Mouse (Mus musculus): Measurements from ENCODE around the gene Mmp23.
"Not testable (repeated sequence)": the region's sequence is repeated elsewhere in the genome, so short reads cannot be mapped to it uniquely, and the experiment has no call there.

Mmp23 gene

DNA sequence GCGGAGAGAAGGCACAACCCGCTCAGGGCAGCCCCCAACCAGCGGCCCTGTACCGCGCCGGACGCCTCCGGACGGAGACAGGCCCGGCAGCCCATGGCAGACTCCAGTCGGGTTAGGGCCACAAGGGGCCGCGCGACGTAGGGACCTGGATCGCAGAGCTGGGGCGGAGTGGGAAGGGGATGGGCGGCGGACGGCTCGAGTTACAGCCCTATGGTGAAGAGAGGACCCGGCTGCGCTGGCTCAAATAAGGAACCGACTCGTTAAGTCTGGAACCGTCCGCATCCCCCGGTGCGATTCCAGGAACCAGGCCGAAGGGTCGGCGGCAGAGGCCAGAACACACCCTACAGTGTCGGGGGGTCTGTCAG is at the start of gene Mmp23:
Gene Mmp23, minus strand, starts transcription at position 299 of the 365 bp plus-strand sequence.
- DNase-seq = peak; percentile 52

DNA sequence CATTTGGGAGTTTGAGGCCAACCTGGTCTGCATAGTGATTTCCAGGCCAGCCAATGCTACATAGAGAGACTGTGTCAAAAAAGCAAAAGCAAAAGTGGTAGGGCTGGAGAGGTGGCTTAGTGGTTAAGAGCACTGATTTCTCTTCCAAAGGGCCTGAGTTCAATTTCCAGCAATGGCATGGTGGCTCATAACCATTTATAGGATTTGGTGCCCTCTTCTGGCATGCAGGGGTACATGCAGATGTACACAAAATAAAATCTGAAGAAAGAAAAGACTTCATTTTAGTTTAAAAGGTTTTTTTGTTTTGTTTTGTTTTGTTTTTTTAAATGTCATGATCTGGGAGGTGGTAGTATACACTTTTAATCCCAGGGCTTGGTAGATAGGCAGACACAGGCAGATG is 47.2 kb upstream of the Mmp23 start:
- peak; percentile 58 for DNase-seq

DNA sequence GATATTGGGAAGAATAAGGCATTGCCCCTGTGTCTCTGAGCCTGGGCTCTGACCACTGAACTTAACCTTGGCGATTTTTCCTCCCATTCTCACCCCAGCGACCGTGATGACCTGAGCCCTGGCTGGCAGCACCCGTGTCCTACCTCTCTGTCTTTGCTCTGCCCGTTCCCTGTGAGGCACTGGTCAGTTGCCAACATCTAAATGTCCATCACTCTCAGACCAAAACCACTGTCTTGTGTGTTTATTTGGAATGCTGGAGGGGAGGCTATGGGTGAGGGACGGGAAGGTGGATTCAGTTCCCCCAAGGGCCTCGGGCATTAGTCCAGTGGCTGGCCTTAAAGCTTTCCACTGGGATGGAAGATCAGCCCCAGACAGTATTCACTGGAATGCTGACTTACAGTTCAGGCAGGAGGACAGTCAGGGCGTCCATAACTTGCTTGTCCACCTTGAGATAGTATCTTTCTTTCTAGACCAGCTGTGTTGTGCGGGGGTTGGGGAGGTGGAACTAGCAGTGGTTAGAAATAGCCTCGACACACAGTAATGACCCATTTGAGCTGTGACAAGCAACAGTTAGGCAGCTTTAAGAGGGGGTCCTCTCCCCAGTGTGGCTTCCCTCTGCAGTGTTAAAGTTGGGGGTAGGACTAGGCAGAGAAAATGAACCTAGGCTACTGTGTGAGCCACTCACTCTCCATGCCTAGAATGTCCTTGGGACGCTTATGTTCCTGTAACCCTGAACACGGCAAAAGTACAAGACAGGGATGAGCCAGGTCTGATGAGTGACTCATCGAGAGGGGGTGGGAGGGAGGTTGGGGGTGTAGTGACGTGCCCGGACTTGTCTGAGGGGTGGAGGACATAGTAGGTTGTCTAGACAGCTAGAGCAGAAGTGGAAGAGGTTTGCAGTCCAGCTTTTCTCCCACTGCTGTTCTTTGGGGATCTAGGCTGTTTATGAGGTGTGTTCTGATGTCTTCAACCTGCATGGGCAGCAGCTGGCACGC is 43.4 kb upstream of the Mmp23 start:
- DNase-seq = no peak

DNA sequence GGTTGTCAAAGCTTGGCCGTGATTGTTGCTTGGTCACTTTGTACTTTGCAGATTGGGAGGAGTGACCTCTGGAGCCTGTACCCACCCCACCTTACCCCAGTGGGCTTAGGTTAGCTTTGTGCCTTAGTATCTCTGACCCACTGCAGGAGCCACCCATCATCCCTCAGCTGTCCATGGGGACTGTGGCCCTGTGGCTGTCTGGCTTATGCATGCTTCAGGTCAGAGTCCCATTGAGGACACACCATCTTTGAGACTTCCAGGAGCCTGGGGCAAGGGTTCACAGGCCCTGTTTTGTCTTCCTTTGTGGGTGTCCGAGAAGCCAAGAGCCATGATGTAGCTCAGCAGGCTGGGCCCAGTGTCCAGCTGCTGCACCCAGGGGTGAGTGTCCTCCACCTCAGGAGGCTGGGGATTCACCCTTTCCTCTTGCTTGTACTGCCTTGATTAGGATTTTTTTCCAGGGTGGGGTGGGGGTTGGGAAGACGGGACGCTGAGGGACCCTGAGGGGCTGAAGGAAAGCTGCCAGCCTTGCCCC is 42.4 kb upstream of the Mmp23 start:
- no peak for DNase-seq

DNA sequence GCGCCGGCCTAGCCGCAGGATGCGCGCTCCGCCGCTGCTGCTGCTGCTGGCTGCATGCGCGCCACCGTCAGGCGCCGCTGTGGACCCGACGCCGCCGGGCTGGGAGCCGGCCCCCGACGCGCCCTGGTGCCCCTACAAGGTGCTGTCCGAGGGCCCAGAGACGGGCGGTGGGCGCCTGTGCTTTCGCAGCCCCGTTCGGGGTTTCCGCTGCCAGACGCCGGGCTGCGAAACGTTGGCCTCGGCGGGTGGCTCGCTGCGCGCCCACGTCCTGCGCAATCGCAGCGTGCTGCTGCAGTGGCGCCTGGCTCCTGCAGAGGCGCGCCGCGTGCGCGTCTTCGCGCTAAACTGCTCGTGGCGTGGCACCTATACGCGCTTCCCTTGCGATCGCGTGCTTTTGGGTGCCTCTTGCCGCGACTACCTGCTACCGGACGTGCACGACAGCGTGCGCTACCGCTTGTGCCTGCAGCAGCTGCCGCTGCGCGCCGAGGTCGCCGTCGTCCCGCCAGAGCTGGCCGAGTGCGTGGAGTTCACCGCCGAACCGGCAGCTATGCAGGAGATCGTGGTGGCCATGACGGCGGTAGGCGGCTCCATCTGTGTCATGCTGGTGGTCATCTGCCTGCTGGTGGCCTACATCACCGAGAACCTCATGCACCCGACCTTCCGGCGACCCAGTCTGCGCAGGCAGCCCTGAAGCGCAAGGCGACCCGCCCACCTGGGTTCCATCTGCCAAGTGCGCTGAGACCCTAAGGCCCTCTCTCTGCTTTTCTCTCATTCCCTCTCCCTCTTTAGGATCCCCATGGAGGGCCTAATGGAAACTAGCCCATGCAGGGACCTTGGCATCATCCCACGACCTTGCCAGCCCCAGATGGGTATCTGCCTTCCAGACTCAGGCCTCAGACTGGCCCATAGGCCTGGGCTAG is 41.6 kb upstream of the Mmp23 start:
- peak; percentile 85 for DNase-seq

DNA sequence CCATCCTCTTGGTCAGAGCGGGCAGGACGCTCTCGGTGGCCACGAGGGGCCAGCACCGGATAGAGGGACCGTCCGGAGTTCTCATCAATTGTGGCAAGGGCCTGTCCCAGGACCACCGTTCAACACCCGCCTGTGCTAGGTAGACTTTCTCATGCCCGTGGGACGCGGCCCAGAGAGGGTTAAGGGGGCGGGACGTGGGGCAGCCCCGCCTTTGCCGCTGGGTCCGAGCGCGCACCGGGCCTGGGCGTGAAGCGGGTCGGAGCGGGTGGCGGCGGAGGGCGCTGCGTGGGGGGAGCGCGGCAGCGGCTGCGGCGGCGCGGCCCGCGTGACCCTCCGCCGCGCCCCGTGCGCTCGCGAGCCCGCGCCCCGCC is 40.9 kb upstream of the Mmp23 start, which contains the start of gene Fndc10:
Gene Fndc10, plus strand, starts transcription at position 232 of the 371 bp plus-strand sequence.
- peak; percentile 77 for DNase-seq

DNA sequence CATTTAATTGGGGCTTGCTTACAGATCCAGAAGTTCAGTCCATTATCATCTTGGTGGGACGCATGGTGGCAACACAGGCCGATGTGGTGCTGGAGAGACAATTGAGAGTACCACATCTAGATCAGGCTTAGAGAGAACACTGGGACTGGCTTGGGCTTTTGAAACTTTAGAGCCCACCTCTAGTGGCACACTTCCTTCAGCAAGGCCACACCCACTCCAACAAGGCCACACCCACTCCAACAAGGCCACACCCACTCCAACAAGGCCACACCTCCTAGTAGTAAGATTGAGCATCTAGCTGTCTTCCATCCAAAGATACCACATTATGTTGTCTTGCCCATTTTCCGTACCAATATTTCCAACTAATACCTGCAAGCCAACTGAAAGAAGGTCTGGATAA is 39.2 kb upstream of the Mmp23 start:
- no peak for DNase-seq

DNA sequence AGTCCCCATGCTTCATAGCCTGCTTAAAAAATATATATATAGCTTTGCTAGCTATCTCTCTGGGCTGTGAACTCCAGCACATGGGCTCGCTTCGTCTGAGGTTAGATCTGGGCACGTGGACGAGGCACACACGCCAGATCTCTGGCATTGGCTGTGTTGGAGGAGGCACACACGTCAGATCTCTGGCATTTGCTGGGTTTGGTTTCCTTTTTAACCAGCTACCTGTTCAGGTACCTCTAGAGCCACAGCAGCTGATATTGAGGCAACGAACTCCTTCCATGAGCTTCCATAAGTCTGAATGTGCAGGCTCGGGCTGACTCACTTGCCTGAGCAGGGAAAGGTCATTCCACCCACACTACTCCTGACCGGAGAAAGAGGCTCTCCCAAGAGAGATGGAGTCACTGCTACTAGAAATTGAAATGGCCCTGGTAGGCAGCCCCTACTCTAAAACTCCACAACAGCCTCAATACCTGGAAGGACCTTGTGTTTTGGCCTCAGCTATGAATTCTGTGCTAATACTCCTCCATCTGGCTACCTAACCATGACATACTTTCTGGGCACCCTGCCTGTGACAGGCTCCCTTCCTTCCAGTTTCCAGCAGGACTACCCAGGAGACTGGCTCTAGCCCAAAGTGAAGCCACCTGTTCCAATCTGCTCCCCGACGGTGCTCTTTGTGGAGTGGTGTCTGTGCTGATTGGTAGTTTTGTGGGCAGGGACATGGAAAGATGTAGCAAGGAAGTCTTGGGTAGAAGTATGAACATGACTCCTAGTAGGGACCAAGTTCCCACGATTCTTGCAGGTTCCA is 37.6 kb upstream of the Mmp23 start:
- no peak for DNase-seq

DNA sequence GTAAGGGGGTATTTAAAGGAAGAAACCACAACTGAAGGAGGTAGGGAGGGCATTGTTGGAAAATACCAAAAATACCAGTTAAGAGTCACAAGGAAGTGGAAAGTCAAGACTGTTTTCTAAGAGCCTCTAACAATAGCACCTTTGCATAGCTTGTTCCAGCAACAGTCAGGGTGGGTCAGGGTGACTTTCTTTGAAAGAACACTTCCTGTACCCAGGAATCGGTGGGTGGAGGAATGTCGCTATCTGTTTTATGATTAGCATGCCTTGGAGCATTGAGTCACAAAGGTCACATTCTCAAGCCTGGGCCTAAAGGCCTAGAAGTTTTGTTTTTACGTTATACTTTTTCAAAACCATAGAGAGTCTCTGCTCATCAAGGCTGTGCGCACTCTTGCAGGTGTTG is 34.6 kb upstream of the Mmp23 start:
- DNase-seq = not testable (repeated sequence)

DNA sequence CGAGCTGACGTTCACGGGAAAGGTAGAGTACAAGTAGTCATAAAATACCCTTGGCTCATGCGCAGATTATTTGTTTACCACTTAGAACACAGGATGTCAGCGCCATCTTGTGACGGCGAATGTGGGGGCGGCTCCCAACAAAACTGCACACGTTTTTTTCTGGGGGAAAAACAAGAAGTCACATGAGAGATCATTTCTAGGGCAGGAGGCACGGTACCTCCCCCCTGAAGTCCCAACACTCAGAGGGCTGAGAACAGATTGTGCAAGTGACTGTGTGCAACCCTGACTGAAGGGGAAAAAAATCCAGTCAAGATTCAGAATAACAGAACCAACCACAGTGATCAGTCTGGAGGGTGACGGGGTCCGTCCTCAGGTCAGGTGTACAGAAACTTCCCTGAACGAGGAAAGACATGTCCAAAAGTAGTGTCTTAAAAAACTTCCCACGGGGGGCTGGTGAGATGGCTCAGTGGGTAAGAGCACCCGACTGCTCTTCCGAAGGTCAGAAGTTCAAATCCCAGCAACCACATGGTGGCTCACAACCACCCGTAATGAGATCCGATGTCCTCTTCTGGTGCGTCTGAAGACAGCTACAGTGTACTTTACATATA is 30.6 kb upstream of the Mmp23 start:
- DNase-seq = not testable (repeated sequence)

DNA sequence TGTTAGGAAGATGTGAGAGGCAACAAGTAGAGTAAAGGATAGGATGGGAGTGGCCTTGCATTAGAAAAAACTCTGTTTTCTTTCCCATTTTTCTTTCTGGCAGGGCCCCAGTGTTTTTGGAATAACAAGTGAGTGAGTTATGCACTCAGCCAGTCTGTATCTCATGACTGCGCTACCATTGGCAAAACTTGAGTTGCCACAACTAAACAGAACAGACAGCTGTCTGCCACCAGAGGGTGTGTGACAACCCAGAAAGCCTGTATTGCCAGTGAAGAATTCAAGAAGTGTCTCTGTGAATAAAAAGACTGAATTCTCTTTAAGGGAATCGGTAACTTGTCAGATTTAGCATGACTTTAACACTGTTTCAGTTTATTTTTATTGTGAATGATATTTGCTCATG is 22.8 kb upstream of the Mmp23 start:
- peak; percentile 29 for DNase-seq

DNA sequence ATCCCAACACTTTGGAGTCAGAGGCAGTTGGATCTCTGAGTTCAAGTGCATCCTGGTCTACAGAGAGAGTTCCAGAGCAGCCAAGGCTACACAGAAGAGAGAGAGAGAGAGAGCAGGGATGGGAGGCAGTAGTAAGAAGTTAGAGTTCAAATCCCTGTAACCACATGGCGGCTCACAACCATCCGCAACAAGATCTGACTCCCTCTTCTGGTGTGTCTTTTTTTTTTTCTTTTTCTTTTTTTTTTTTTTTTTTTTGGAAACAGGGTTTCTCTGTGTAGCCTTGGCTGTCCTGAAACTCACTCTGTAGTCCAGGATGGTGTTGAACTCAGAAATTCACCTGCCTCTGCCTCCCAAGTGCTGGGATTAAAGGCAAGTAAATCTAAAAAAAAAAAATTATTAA is 18.9 kb upstream of the Mmp23 start:
- no peak for DNase-seq

DNA sequence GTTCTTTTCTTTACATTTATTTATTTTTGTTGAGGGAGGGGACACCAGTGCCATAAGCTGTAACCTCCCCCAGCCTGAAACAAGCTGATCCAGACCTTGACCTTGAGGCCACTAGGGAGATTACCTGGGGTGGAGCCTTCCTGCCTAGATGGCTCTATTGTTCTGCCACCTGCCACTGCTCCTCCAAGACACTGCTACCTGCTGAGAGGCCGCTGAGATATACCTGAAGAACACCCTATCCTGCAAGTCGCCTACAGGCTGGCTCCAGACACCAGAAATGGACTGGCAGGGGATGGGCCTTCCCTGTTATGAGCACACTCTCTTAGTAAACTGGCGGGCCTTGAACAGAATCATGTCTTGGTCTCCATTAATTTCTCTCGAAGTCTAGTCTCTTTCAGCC is 17.1 kb upstream of the Mmp23 start:
- not testable (repeated sequence) for DNase-seq

DNA sequence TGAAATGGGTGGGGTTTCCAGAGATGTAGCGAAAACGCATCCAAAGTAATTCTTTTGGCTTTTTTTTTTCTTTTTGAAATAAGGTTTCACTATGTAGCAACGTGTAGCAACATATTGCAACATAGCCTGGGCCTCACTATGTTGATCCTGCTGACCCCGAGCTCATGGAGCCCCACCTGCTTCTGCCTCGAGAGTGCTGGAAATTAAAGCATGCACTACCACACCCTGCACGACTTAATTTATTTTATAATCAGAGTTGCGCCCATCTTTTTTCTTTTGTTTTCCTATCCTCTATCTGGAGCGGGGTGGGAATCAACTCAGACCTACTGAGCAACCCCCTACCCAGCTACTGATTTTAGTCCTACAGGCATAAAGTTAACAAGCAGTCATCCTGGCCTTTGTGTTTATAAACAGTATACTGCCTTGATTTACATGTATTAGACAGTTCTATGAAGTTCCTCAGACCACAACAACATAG is 16.5 kb upstream of the Mmp23 start:
- DNase-seq = no peak

DNA sequence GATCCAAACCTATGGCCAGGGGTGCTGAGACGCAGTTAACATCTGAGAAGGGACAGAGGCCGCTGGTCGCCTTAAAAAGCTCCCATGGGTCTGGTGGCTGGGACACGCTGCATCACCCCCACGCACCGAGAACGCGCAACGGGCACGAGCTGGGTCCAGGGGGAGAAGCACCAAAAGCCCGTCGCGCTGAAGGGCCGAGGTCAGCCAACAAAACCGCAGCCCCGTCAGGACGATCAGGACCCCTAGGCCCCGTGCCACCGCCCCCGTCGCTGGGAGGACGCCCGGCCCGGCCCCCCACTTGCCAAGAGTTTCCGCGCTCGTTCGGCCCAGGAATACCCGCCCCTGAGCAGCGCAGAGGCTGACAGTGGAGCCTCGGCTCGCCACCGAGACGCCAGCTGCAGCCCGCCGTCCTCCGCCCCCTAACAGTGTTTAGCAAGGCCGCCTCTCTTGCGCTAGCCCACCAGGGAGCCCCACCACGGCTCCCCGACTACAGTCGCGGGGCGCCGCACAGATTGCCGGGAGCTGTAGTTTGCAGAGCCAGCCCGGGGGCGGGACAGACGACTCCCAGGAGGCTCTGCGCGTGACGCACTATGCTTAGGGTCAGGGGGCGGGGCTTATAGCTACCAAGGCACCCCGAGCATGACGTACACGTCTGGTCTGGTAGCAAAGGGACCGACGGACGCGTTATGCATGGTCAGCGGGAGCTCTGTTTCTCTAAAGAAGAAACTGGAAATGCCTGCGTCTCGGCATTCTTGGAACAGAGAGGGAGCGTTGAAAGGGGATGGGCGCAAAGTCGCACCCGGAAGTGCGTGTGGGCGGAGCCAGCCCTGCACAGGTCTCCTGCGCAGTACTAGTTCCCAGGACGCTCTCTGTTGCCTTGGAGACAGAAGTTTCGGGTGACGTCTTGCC is 15.8 kb upstream of the Mmp23 start, which contains the start of gene Mib2:
Gene Mib2, minus strand, starts transcription at position 510 of the 909 bp plus-strand sequence.
- DNase-seq = peak; percentile 98

DNA sequence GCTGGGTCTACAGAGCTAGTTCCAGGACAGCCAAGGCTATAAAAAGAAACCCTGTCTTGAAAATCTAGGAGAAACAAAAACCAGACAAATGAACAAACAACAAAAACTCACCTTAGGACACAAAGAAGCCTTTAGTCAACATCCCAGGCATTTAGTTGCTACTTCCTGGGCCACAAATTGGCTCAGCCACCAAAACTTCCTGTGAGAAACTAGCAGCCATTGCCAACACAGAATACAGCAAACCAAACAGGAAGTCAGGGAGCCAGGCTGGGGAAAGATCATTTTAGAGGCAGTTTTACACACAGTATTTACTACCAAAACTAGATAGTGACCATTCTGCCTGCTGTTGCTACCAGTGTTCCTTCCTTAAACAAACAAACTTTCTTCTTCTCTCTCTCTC is 13.7 kb upstream of the Mmp23 start:
- no peak for DNase-seq

DNA sequence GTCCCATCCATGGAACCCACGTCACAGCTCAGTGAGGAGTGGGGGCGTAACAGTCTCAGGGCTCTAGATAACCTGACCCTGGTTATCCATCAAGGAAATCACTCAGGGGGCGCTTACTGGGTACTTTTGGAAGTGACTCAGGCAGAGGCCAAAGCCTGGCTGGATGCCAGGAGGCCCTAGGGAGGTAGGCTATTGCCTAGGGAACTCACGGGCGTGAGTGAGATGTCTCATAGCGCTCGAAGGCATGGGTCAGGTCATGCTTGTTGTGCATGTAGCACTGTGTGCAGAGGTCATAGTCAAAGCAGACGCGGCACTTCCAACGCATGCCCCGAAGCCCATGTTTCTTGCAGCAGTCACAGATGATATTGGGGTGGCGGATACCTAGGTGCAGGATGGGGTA is 7.5 kb upstream of the Mmp23 start:
- DNase-seq = no peak

DNA sequence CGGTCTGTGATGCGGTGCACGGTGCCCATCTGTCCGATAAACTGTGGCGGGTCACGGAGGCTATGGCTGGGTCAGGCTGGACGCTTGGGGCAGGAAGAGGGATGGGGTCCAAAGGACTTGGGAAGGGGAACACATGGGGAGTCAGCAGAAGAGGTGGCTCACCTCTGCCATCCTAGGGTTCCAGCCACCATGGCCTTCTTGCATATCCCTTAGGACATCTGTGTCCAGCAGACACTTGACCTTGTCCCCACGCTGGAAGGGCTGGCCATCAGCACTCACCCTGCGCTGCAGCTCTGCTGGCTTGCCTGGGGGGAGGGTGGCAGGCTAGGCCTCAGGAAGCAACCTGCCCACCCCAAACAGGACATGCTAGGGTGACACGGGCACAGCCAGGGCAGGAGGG is 5.8 kb upstream of the Mmp23 start:
- DNase-seq = no peak

DNA sequence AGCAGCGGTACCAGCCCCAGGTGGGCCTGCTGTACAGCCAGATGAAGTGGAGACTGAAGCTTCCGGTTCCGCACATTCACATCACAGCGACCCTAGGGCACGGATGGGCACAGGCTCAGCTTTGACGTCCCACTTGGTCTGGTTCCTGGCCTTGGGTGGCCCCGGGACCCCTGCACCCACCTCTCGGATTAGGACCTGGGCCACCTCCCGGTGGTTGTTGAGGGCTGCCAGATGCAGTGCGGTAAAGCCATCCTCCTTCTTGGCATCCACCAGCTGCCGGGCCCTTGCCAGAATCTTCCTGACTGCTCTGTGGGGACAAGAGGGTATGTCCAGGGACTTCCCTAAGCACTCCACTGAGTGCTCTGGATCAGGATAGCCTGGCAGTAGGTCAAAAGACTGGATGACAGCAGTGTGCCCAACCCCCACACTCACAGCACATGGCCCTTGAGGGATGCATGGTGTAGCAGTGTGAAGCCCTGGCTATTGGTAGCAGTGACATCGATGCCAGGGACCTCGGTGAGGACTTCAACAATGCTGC is 3.1 kb upstream of the Mmp23 start:
- no peak for DNase-seq

Data from retina, postnatal 1 day (tissue).